Mouse (Mus musculus): ENCODE measurements around the gene Sec61a1.

DNA sequence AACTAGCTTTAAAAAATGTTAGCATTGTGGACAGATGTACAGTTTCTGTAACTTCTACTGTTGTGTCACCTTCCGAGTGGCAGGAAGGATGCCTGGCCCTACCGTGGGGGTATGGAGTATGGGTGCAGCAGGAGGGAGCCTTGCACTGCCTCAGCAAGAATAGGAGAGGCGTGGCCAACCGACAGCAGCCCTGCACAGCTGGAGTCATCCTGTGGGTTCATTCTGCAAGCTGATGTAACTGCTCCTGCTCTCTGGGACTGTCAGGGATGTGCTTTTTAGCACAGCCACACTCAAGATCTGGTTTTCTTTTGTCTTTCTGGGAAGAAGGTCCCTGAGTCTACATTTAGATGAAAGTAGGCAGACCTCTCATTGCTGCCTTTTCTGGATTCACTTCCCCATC, 38.8 kb upstream of the Sec61a1 start:
- TF ChIP-seq CTCF (IDR thresholded peaks at IDR 0.05; ENCODE audit: low read depth) (no peak), EP300 (optimal IDR thresholded peaks at IDR 0.05) (no peak)

Data from stomach, postnatal 0 days (tissue).